Mouse (Mus musculus): ENCODE data around the gene Ninl. TPM values are rescaled to one million over a fixed set of nuclear protein-coding genes. Genes with fewer than 3 reads are reported as not detected.
"Not testable (repeated sequence)": the region's sequence is repeated elsewhere in the genome, so short reads cannot be mapped to it uniquely, and the experiment has no call there.

Gene Ninl
- polyA plus RNA-seq, 1 experiment from 2014 or later, result 9.8 TPM

DNA sequence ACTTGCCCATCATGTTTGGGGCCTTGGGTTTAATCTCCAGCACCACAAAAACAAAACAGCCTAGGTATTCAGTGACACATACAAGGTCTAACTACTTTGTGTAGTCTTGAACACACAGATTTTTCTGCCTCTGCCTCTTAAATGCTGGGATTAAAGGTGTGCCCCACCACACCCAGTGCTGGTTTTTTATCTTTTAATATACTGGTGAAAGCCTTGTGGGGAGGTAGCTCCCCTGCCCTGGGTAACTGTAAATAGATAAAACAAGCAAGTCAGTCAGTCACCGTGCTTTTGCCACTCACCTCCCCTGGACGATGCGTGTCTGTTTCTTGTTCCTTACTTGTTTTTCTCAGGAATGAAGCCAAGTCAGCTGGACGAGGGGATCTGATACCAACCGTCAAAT, 123.4 kb downstream of the Ninl start:
- Histone ChIP-seq H3K27ac (no peak overlapping the region), H3K4me2 (replicated peaks) (no peak overlapping the region), H3K9me3 (no peaks in the 10 kb centered on the region), H3K27me3 (no peaks in the 10 kb centered on the region), H3K4me3 (no peak overlapping the region), H3K4me1 (no peaks in the 10 kb centered on the region), H3K9ac (no peak overlapping the region), H3K36me3 (peaks cover 31% of the 10 kb centered on the region)
- 94% methylated on average over 5 of the region's 5 CpGs for WGBS
- no peak for ATAC-seq (ENCODE audit: low FRiP score, low read depth)

DNA sequence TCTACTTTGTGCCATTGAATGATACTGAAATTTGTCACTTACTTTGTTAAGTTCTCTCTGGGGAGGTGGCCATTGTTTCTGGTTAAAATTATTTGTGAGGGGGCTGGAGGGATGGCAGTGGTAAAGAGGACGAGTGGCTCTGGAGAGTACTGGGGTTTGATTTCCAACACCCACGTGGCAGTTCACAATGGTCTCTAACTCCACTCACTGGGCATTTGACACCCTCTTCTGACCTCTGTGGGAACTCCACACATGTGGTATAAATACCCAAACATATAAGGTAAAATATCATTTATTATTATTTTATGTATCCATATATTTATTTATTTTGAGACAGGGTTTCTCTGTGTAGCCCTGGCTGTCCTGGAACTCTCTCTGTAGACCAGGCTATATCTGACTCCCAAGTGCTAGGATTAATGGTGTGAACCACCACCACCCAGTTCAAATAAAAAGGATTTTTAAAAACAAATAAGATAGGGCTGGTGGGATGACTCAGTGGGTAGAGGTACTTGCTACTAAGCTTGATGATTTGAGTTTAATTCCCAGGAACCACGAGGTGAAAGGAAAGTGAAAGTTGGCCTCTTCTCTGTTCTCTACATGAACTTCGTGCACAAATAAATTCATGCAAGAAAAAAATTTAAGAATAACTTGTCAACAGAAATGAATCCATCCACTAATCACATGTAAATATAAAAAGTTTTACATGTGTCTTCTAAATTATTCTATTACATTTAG, 124.2 kb downstream of the Ninl start:
- Histone ChIP-seq H3K27ac (no peak overlapping the region), H3K4me2 (replicated peaks) (no peak overlapping the region), H3K27me3 (no peaks in the 10 kb centered on the region), H3K9me3 (no peaks in the 10 kb centered on the region), H3K4me3 (no peak overlapping the region), H3K9ac (no peak overlapping the region), H3K4me1 (0 out of 2 replicates have a peak, but pooled peaks cover 3% of the 10 kb centered on the region), H3K36me3 (peaks cover 31% of the 10 kb centered on the region)
- 77% methylated on average over 4 of the region's 4 CpGs for WGBS
- no peak for ATAC-seq (ENCODE audit: low FRiP score, low read depth)

DNA sequence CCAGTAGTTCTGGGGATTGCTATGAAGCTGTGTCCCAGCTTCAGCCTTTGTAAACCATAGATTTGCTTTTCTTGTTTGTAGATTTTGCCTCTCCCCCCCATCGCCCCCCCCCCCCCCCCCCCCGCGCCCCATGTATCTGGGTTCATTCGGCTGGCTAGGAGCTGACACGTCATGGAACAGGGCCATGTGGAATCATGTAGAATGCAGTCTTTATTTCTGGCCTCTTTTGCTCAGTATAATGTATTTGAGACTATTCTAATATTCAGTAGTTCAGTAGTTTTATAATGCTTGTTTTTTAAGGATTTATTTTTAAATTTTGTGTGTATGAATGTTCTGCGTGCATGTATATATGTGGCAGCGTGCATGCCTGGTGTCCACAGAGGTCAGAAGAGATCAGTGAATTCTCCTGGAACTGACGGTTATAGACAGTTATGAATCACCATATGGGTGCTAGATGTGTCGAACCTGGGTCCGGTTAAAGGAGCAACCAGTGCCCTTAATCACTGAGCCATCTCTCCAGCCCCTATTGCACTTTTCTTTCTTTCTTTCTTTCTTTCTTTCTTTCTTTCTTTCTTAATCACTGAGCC, 128.8 kb downstream of the Ninl start:
- Histone ChIP-seq H3K36me3 (peaks cover 4% of the 10 kb centered on the region; the same call in 1 of the 2 replicates), H3K4me3 (peak overlapping the region; percentile 60), H3K27me3 (no peaks in the 10 kb centered on the region), H3K4me1 (0 out of 2 replicates have a peak, but pooled peaks cover 3% of the 10 kb centered on the region), H3K27ac (peak overlapping the region; percentile 52; the same call in 1 of the 2 replicates), H3K4me2 (replicated peaks) (peak overlapping the region; percentile 72), H3K9ac (peak overlapping the region; percentile 73), H3K9me3 (no peaks in the 10 kb centered on the region)
- no peak for ATAC-seq (ENCODE audit: low FRiP score, low read depth)
- WGBS, result 33% methylated on average over 8 of the region's 10 CpGs

DNA sequence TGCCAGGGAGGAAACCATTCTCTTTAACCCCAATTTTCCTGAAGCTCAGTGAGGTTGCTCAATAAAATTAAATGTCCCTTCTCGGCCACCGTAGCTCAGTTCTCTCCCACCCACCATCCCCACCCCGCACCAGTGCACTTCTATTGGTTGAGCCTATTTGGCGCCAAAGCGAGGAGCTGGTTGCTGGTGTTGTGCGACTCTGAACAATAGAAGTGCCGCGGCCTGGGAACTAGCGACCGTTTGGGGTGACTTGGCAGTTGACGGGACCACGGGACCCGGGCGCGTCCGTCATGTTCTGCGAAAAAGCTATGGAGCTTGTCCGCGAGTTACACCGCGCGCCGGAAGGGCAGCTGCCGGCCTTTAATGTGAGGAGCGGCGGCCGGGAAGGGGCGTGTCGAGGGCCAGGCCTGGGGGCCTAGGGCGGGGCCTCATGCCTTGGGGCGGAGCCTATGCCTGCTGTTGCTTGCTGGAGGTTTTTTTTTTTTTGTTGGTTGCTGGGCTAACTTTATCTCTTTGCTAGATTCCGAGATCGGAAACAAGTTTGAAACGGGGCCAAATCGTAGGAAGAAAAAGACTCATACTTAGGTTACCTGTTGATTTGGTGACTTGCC, 129.6 kb downstream of the Ninl start:
- peak overlapping the region; percentile 73 for H3K9ac ChIP-seq
- peak overlapping the region; percentile 72 for H3K4me2 ChIP-seq (replicated peaks)
- H3K36me3 ChIP-seq, result no peaks in the 10 kb centered on the region
- peak overlapping the region; percentile 82; the same call in 1 of the 2 replicates for H3K27ac ChIP-seq
- WGBS, result under 1% methylated on average over 35 of the region's 35 CpGs
- no peaks in the 10 kb centered on the region for H3K9me3 ChIP-seq
- peak; percentile 96 for ATAC-seq (ENCODE audit: low FRiP score, low read depth)
- no peaks in the 10 kb centered on the region for H3K27me3 ChIP-seq
- H3K4me1 ChIP-seq, result 0 out of 2 replicates have a peak, but pooled peaks cover 3% of the 10 kb centered on the region
- peak overlapping the region; percentile 60 for H3K4me3 ChIP-seq

DNA sequence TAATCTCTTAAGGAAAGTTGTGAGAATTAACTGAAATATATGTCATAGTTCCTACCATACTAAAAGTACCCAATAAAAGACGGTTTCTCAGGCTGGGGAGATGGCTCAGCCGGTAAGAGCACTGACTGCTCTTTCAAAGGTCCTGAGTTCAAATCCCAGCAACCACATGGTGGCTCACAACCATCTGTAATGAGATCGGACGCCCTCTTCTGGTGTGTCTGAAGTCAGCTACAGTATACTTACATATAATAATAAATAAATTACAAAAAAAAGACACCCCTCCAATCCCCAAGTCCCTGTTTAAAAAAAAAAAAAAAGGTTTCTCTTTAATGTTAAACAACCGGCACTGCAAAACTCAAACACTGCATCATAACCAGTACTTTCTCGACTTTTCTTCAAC, 130.3 kb downstream of the Ninl start:
- WGBS, result 47% methylated on average over 6 of the region's 6 CpGs

DNA sequence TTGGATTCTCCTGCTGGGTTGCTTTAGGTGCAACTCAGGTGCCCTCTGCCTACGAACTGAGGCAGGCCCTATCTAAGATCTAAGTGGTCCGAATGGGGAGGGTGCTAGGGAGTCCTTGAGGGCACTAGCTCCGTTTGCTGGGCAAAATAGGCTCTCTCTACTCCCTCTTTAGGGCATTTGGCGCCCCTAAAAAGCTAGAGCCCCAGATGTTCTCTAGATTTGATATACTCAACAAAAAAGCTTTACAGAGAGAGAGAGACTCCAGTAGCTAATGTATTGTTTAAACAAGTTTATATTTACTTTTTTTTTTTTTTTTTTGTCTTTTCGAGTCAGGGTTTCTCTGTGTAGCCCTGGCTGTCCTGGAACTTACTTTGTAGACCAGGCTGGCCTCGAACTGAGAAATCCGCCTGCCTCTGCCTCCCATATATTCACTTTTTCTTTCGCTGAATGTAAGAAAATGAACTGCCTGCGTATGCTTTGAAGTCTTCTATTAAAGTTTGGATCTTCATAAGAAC, 134.2 kb downstream of the Ninl start, which contains the start of gene Gins1:
Gins1 (plus strand) TSS at position 465 of the 515 bp plus-strand sequence.
- no peak for ATAC-seq (ENCODE audit: low FRiP score, low read depth)
- Histone ChIP-seq H3K4me1 (peaks cover 20% of the 10 kb centered on the region), H3K4me3 (peak within 1 kb of the TSS; percentile 92), H3K27ac (peak within 1 kb of the TSS; percentile 89), H3K27me3 (no peaks in the 10 kb centered on the region), H3K36me3 (peaks cover 6% of the 10 kb centered on the region), H3K9me3 (no peaks in the 10 kb centered on the region), H3K4me2 (replicated peaks) (peak within 1 kb of the TSS; percentile 91), H3K9ac (peak within 1 kb of the TSS; percentile 94)
- 40% methylated on average over 9 of the region's 9 CpGs for WGBS

More for the DNA sequence above, 130.3 kb downstream of the Ninl start:
- H3K27me3 ChIP-seq; H3K4me1 ChIP-seq; H3K9me3 ChIP-seq; H3K36me3 ChIP-seq; H3K27ac ChIP-seq; ATAC-seq (ENCODE audit: low FRiP score, low read depth): not testable (repeated sequence)
- peak overlapping the region; percentile 72 for H3K4me2 ChIP-seq (replicated peaks)
- H3K9ac ChIP-seq, result 0 out of 2 replicates have a peak overlapping the region, but pooled peaks have one; percentile 35
- H3K4me3 ChIP-seq, result peak overlapping the region; percentile 60

DNA sequence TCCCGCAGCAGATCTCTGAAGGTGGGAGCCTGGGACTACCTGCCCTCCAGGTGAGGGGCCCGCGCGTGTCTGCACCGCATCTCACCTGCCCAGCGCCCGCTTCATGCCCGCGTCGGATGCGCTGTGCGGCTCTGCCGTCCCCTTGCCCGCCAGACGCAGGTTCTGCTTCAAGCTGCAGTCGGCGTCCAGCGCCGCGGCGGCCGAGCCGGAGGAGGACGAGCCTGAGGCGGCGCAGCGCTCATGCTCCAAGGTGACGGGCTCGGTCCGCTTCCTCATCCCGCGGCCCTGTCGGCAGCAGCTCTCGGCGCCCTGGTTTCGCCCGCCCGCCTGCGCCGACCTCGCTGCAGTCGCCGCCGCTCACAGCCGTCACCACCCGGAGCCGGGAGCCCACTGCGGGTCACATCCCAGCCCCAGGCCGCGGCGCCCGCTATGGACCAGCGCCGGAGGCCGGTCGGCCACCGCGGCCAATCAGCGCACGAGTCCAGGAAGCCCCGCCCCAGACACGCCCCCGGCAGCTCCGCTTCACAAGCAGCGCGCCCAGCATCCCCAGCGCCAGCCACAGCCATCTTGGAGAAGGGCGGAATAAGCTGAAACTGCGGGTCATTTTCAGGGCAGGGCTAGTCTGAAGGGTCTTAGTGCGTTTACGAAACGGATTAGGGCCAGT, 134.8 kb downstream of the Ninl start, which contains the start of gene Abhd12:
Abhd12 (minus strand) TSS at position 470 of the 664 bp plus-strand sequence.
- peaks cover 20% of the 10 kb centered on the region for H3K4me1 ChIP-seq
- peak within 1 kb of the TSS; percentile 94 for H3K9ac ChIP-seq
- peak within 1 kb of the TSS; percentile 89 for H3K27ac ChIP-seq
- no peaks in the 10 kb centered on the region for H3K9me3 ChIP-seq
- H3K4me3 ChIP-seq, result peak within 1 kb of the TSS; percentile 92
- ATAC-seq (ENCODE audit: low FRiP score, low read depth), result peak; percentile 98
- peak within 1 kb of the TSS; percentile 91 for H3K4me2 ChIP-seq (replicated peaks)
- H3K36me3 ChIP-seq, result peaks cover 7% of the 10 kb centered on the region
- under 1% methylated on average over 72 of the region's 72 CpGs for WGBS
- H3K27me3 ChIP-seq, result no peaks in the 10 kb centered on the region

DNA sequence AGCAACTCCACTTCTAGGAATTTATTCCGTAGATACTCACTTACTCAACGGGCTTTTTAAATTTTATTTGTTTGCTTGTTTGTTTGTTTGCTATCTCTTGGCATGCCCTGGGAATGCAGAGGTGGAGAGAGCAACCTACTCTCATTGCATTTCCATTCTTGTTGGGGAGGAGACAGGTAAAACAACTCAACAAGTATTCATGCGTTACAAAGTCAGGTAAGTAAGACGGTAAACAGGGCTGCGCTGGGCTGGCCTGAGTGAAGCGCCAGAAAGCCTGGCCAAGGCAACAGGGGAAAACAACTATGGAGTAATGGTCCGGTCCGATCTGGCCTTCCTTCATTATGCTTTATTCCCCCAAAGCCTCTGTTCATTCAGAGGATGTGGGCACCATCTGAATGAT, 136.8 kb downstream of the Ninl start:
- H3K27me3 ChIP-seq, result no peaks in the 10 kb centered on the region
- 0 out of 2 replicates have a peak overlapping the region, but pooled peaks have one; percentile 15 for H3K9ac ChIP-seq
- ATAC-seq (ENCODE audit: low FRiP score, low read depth), result no peak
- H3K4me1 ChIP-seq, result peaks cover 25% of the 10 kb centered on the region
- no peak overlapping the region for H3K27ac ChIP-seq
- no peak overlapping the region for H3K4me2 ChIP-seq (replicated peaks)
- 88% methylated on average over 8 of the region's 8 CpGs for WGBS
- H3K36me3 ChIP-seq, result peaks cover 7% of the 10 kb centered on the region
- H3K9me3 ChIP-seq, result no peaks in the 10 kb centered on the region
- 0 out of 2 replicates have a peak overlapping the region, but pooled peaks have one; percentile 2 for H3K4me3 ChIP-seq

DNA sequence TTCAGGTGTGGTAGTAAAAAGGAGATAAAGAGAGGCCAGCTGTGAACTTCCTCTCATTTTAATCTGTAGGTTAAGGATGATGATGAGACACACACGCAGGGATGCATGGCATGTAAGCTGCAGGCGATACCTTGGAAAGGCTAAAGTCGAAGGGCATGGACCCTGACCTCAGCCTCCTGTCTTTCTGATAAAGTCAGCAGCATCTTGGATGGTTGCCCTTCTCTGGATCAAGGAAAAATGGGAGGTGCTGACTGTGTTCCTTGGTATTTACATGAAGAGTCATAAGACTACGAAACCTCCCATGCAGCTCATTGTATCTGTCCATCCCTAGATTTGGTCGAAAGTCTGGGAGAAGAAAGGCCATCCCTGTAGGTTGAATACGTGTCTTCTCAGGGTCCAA, 138.8 kb downstream of the Ninl start:
- no peak overlapping the region for H3K4me2 ChIP-seq (replicated peaks)
- H3K4me3 ChIP-seq, result no peak overlapping the region
- WGBS, result 94% methylated on average over 6 of the region's 6 CpGs
- no peaks in the 10 kb centered on the region for H3K9me3 ChIP-seq
- no peak overlapping the region for H3K27ac ChIP-seq
- peaks cover 7% of the 10 kb centered on the region for H3K36me3 ChIP-seq
- H3K4me1 ChIP-seq, result peaks cover 25% of the 10 kb centered on the region
- H3K9ac ChIP-seq, result no peak overlapping the region
- no peaks in the 10 kb centered on the region for H3K27me3 ChIP-seq
- ATAC-seq (ENCODE audit: low FRiP score, low read depth), result no peak

DNA sequence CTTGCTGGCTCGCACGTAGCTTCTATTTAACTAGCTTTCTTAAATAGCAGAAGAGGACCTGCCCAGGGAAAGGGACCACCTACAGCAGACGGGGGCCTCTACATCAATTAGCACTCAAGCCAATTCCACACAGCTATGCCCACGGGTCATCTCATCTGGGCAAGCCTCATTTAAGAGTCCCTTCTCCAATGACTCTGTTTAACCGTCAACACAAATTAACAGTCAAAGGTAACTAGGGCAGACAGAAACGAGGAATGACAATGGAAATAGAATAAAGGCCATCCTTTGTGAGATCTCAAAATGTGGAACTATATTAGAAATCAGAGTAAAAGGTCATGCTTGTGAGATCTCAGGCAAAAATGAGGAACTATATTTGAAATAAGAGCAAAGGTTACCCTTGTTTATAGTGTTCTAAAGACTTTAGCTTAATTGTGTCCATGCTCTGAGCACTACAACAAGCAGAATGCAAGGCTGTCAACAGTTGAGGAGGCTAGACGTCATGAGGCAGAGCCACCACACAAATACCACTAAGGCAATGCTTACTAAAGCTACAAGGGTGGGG, 143.4 kb downstream of the Ninl start:
- Histone ChIP-seq H3K4me2 (replicated peaks) (no peak overlapping the region), H3K27ac (no peak overlapping the region), H3K27me3 (no peaks in the 10 kb centered on the region), H3K36me3 (peaks cover 7% of the 10 kb centered on the region), H3K4me3 (no peak overlapping the region), H3K9me3 (no peaks in the 10 kb centered on the region), H3K4me1 (peaks cover 4% of the 10 kb centered on the region; the same call in 1 of the 2 replicates), H3K9ac (no peak overlapping the region)
- no peak for ATAC-seq (ENCODE audit: low FRiP score, low read depth)
- 80% methylated on average over 7 of the region's 7 CpGs for WGBS

DNA sequence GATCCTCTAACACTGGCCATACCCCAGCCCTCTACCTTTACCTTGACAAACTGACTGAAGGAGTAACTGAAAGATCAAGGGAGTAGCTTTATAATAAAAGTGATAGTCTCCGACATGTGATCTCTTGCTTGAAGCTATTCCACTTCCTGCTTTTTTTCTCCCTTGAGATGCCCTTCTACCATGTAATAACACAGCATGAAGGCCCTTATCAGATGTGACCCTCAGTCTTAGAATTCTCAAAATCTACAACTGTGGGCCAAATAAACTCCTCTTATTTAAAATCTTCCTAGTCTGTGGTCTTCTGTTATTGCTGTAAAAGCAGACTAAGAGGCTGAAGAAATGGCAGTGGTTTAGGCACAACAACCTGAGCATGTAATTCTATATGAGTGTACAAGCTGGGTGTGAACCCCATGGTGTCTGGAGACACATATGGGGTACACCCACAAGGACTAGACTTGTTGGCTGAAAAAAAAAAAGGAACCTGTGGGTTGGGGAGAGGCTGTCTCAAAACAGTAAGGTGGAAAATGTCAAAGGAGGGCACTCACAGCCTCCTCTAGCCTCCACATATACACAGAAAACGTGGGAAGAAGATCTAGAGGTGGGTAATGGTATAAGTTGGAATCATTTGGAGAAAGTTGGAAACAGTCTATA, 144.4 kb downstream of the Ninl start:
- no peak overlapping the region for H3K9ac ChIP-seq
- H3K4me1 ChIP-seq, result peaks cover 4% of the 10 kb centered on the region; the same call in 1 of the 2 replicates
- no peaks in the 10 kb centered on the region for H3K9me3 ChIP-seq
- no peak for ATAC-seq (ENCODE audit: low FRiP score, low read depth)
- H3K27me3 ChIP-seq, result no peaks in the 10 kb centered on the region
- no peaks in the 10 kb centered on the region; the same call in 1 of the 2 replicates for H3K36me3 ChIP-seq
- H3K4me2 ChIP-seq (replicated peaks), result no peak overlapping the region
- no peak overlapping the region for H3K4me3 ChIP-seq
- WGBS, result 92% methylated on average over 2 of the region's 2 CpGs
- no peak overlapping the region for H3K27ac ChIP-seq

All from limb, embryonic 13.5 days (tissue).